Mouse (Mus musculus): ENCODE data around the gene Ppp1r32.

DNA sequence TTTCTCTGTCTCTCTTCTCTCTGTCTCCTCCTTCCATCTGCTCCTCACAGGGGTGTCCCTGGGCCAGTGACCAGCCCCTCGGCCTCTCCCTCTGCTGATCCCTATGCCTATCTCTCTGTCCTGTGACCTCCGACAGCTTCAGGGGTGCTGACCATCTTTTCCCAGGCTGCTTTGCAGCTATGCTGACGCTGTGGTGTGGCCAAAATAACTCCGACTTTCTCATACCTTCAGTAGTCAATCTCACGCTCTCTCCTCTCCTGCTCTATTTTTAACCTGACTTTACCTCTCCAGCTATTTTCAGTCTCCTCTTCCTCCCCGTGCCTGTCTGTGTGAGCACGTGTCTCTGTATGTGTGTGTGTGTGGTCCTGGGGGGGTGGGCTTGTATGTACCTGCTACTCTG is 49.5 kb downstream of the Ppp1r32 start:
- TF ChIP-seq CTCF (IDR thresholded peaks at IDR 0.05; ENCODE audit: low read depth, low read length) (no peak), POLR2A (IDR thresholded peaks at IDR 0.05; ENCODE audit: insufficient read depth, low read length) (no peak)

Data from ES-Bruce4 (cell line).